Mouse (Mus musculus) embryo, embryonic 11.5 days (tissue): ENCODE measurements at regions not wholly inside any gene's neighbourhood (a gene's known extent, or its start where the extent isn't known, plus 50 kb on each side); places are given as distances from the start of the nearest gene placed in this dataset.

Source experiments
- DNase-seq: peaks from one replicate; pipeline ENCODE4 v3.0.0-alpha.2; 2012; ENCODE audit warnings: low read depth, low spot score

GRCm38 (mm10) chr5:100992365-100992764 lies 146.9 kb downstream of the Gpat3 start:
- DNase-seq: no peak

- peak; percentile 44 for DNase-seq
These were observed 146.1 kb downstream of the Gpat3 start for GRCm38 (mm10) chr5:100991626-100992025.

GRCm38 (mm10) chr5:100982573-100982936 lies 137.0 kb downstream of the Gpat3 start:
- DNase-seq: no peak

GRCm38 (mm10) chr5:100981849-100982572 lies 136.5 kb downstream of the Gpat3 start:
- DNase-seq: peak; percentile 17

- DNase-seq: no peak
These were observed 131.2 kb downstream of the Gpat3 start for GRCm38 (mm10) chr5:100976736-100977135.

GRCm38 (mm10) chr5:100951210-100951609 lies 105.7 kb downstream of the Gpat3 start:
- no peak for DNase-seq
